Mouse (Mus musculus): ENCODE measurements around the gene Igsf21.

The Igsf21 gene

GRCm38 (mm10) chr4:140242291-140242690 is 4.3 kb downstream of the Igsf21 start:
- in situ Hi-C loops (cut with MboI; ENCODE audit: unreplicated experiment in 2 of 2) = no loop called here

GRCm38 (mm10) chr4:140237305-140237741 is 9.3 kb downstream of the Igsf21 start:
- in situ Hi-C loops (cut with MboI; ENCODE audit: unreplicated experiment in 2 of 2) = no loop called here

GRCm38 (mm10) chr4:140235361-140236153 is 11.0 kb downstream of the Igsf21 start:
- in situ Hi-C loops (cut with MboI; ENCODE audit: unreplicated experiment in 2 of 2) = no loop called here

- in situ Hi-C loops (cut with MboI; ENCODE audit: unreplicated experiment in 2 of 2) = no loop called here
These were observed 12.0 kb downstream of the Igsf21 start for GRCm38 (mm10) chr4:140234412-140235205.

- in situ Hi-C loops (cut with MboI; ENCODE audit: unreplicated experiment in 2 of 2) = no loop called here
These were observed 18.7 kb downstream of the Igsf21 start for GRCm38 (mm10) chr4:140227837-140228236.

- in situ Hi-C loops (cut with MboI; ENCODE audit: unreplicated experiment in 2 of 2) = no loop called here
These were observed 21.4 kb downstream of the Igsf21 start for GRCm38 (mm10) chr4:140225204-140225603.

- in situ Hi-C loops (cut with MboI; ENCODE audit: unreplicated experiment in 2 of 2) = no loop called here
These were observed 22.1 kb downstream of the Igsf21 start for GRCm38 (mm10) chr4:140224451-140224850.

GRCm38 (mm10) chr4:140223067-140223466 is 23.5 kb downstream of the Igsf21 start:
- in situ Hi-C loops (cut with MboI; ENCODE audit: unreplicated experiment in 2 of 2) = no loop called here

GRCm38 (mm10) chr4:140220326-140221093 is 26.1 kb downstream of the Igsf21 start:
- in situ Hi-C loops (cut with MboI; ENCODE audit: unreplicated experiment in 2 of 2) = no loop called here

GRCm38 (mm10) chr4:140218853-140219852 is 27.4 kb downstream of the Igsf21 start:
- in situ Hi-C loops (cut with MboI; ENCODE audit: unreplicated experiment in 2 of 2) = no loop called here

GRCm38 (mm10) chr4:140218384-140218783 is 28.2 kb downstream of the Igsf21 start:
- in situ Hi-C loops (cut with MboI; ENCODE audit: unreplicated experiment in 2 of 2) = no loop called here

- in situ Hi-C loops (cut with MboI; ENCODE audit: unreplicated experiment in 2 of 2) = no loop called here
These were observed 28.6 kb downstream of the Igsf21 start for GRCm38 (mm10) chr4:140217934-140218333.

- in situ Hi-C loops (cut with MboI; ENCODE audit: unreplicated experiment in 2 of 2) = no loop called here
These were observed 30.5 kb downstream of the Igsf21 start for GRCm38 (mm10) chr4:140216096-140216495.

- in situ Hi-C loops (cut with MboI; ENCODE audit: unreplicated experiment in 2 of 2) = no loop called here
These were observed 31.4 kb downstream of the Igsf21 start for GRCm38 (mm10) chr4:140215205-140215604.

- in situ Hi-C loops (cut with MboI; ENCODE audit: unreplicated experiment in 2 of 2) = no loop called here
These were observed 32.2 kb downstream of the Igsf21 start for GRCm38 (mm10) chr4:140214406-140214805.

GRCm38 (mm10) chr4:140210129-140210890 is 36.3 kb downstream of the Igsf21 start:
- in situ Hi-C loops (cut with MboI; ENCODE audit: unreplicated experiment in 2 of 2) = no loop called here

GRCm38 (mm10) chr4:140205811-140206231 is 40.8 kb downstream of the Igsf21 start:
- in situ Hi-C loops (cut with MboI; ENCODE audit: unreplicated experiment in 2 of 2) = no loop called here

- in situ Hi-C loops (cut with MboI; ENCODE audit: unreplicated experiment in 2 of 2) = no loop called here
These were observed 41.8 kb downstream of the Igsf21 start for GRCm38 (mm10) chr4:140204775-140205174.

GRCm38 (mm10) chr4:140203696-140204272 is 42.8 kb downstream of the Igsf21 start:
- in situ Hi-C loops (cut with MboI; ENCODE audit: unreplicated experiment in 2 of 2) = no loop called here
